Mouse (Mus musculus) midbrain, embryonic 10.5 days (tissue): ENCODE measurements around the gene Bcl9l. TPM values are rescaled to one million over a fixed set of nuclear protein-coding genes. Genes with fewer than 3 reads are reported as not detected.

Source experiments
- DNase-seq: peaks from one replicate; pipeline ENCODE4 v3.0.0-alpha.2; 2017; ENCODE audit warnings: low spot score
- H3K27ac ChIP-seq: fragments of 300-500 bp; sonication (generic); replicated peaks from 2 replicates; pipeline ENCODE4 v1.5.1; 2016; ENCODE audit warnings: mild to moderate bottlenecking
- H3K27me3 ChIP-seq: fragments of 300-500 bp; sonication (generic); 2 replicates; pipeline ENCODE4 v1.6.1; 2016; ENCODE audit warnings: low read depth, mild to moderate bottlenecking; ENCODE audit not compliant: poor library complexity, severe bottlenecking
- H3K36me3 ChIP-seq: fragments of 300-500 bp; sonication (generic); 2 replicates; pipeline ENCODE4 v1.6.1; 2016; ENCODE audit warnings: mild to moderate bottlenecking, moderate library complexity
- H3K4me1 ChIP-seq: fragments of 300-500 bp; sonication (generic); 2 replicates; pipeline ENCODE4 v1.6.1; 2016
- H3K4me3 ChIP-seq: fragments of 300-500 bp; sonication (generic); 2 replicates; pipeline ENCODE4 v1.5.1; 2016; ENCODE audit warnings: mild to moderate bottlenecking, moderate library complexity
- H3K9me3 ChIP-seq: fragments of 300-500 bp; sonication (generic); replicated peaks from 2 replicates; pipeline ENCODE4 v1.6.1; 2016; ENCODE audit warnings: mild to moderate bottlenecking
- WGBS: fragments of 180-500 bp; shearing (Covaris S2); methylation state at CpG from one replicate; pipeline ENCODE4 v1.1.7; 2016; 5-methylcytosine and 5-hydroxymethylcytosine counted together
- polyA plus RNA-seq: library from polyadenylated mRNA; unstranded; fragments of >200 nt; fragmentation: Nextera tagmentation; extraction: Ambion mirVana; gene quantifications from 2 replicates; pipeline ENCODE4 v1.2.1, GENCODE M21; 2016

Gene Bcl9l
- polyA plus RNA-seq, 1 experiment from 2014 or later = 3.9 TPM

GRCm38 (mm10) chr9:44512717-44513003 lies 30.0 kb downstream of the Bcl9l start:
- Histone ChIP-seq H3K4me1 (peaks cover 23% of the 10 kb centered on the region), H3K4me3 (no peak overlapping the region), H3K27me3 (peaks cover 19% of the 10 kb centered on the region), H3K9me3 (no peaks in the 10 kb centered on the region), H3K36me3 (peaks cover 18% of the 10 kb centered on the region), H3K27ac (no peak overlapping the region)
- WGBS = 96% methylated on average over 3 of the region's 3 CpGs
- DNase-seq = no peak

- Histone ChIP-seq H3K27me3 (peaks cover 19% of the 10 kb centered on the region), H3K36me3 (peaks cover 14% of the 10 kb centered on the region), H3K9me3 (no peaks in the 10 kb centered on the region), H3K27ac (no peak overlapping the region), H3K4me3 (no peak overlapping the region), H3K4me1 (peaks cover 23% of the 10 kb centered on the region)
- no peak for DNase-seq
- 90% methylated on average over 11 of the region's 11 CpGs for WGBS
These were observed 30.5 kb downstream of the Bcl9l start for GRCm38 (mm10) chr9:44513121-44513520.

GRCm38 (mm10) chr9:44513610-44514009 lies 31.0 kb downstream of the Bcl9l start:
- Histone ChIP-seq H3K9me3 (no peaks in the 10 kb centered on the region), H3K36me3 (peaks cover 9% of the 10 kb centered on the region), H3K4me1 (peaks cover 23% of the 10 kb centered on the region), H3K27me3 (peaks cover 17% of the 10 kb centered on the region), H3K4me3 (no peak overlapping the region), H3K27ac (no peak overlapping the region)
- DNase-seq = no peak
- WGBS = 79% methylated on average over 20 of the region's 20 CpGs

- Histone ChIP-seq H3K4me1 (peaks cover 18% of the 10 kb centered on the region), H3K27me3 (peaks cover 12% of the 10 kb centered on the region), H3K9me3 (no peaks in the 10 kb centered on the region), H3K4me3 (no peak overlapping the region), H3K27ac (no peak overlapping the region), H3K36me3 (peaks cover 3% of the 10 kb centered on the region)
- WGBS = 90% methylated on average over 5 of the region's 5 CpGs
- DNase-seq = no peak
These were observed 31.5 kb downstream of the Bcl9l start for GRCm38 (mm10) chr9:44514147-44514546.

- 74% methylated on average over 12 of the region's 12 CpGs for WGBS
- Histone ChIP-seq H3K9me3 (no peaks in the 10 kb centered on the region), H3K27me3 (peaks cover 6% of the 10 kb centered on the region; the same call in 1 of the 2 replicates), H3K4me1 (peaks cover 7% of the 10 kb centered on the region), H3K4me3 (no peak overlapping the region), H3K36me3 (no peaks in the 10 kb centered on the region), H3K27ac (no peak overlapping the region)
- DNase-seq = no peak
These were observed 32.6 kb downstream of the Bcl9l start for GRCm38 (mm10) chr9:44515131-44515751.

- Histone ChIP-seq H3K4me3 (no peak overlapping the region), H3K9me3 (no peaks in the 10 kb centered on the region), H3K4me1 (peaks cover under 1% of the 10 kb centered on the region), H3K27ac (no peak overlapping the region), H3K27me3 (peaks cover under 1% of the 10 kb centered on the region; the same call in 1 of the 2 replicates), H3K36me3 (no peaks in the 10 kb centered on the region)
- no peak for DNase-seq
- WGBS = 89% methylated on average over 5 of the region's 5 CpGs
These were observed 33.3 kb downstream of the Bcl9l start for GRCm38 (mm10) chr9:44515891-44516290.

GRCm38 (mm10) chr9:44517368-44517767 lies 34.7 kb downstream of the Bcl9l start:
- WGBS = 74% methylated on average over 4 of the region's 4 CpGs
- no peaks in the 10 kb centered on the region for H3K36me3 ChIP-seq
- no peaks in the 10 kb centered on the region for H3K4me1 ChIP-seq
- no peak overlapping the region for H3K4me3 ChIP-seq
- no peak for DNase-seq
- no peaks in the 10 kb centered on the region for H3K9me3 ChIP-seq
- no peak overlapping the region for H3K27ac ChIP-seq
- H3K27me3 ChIP-seq = no peaks in the 10 kb centered on the region

- no peak overlapping the region for H3K27ac ChIP-seq
- DNase-seq = no peak
- H3K9me3 ChIP-seq = no peaks in the 10 kb centered on the region
- no peaks in the 10 kb centered on the region for H3K36me3 ChIP-seq
- H3K4me1 ChIP-seq = no peaks in the 10 kb centered on the region
- WGBS = 89% methylated on average over 7 of the region's 7 CpGs
- no peaks in the 10 kb centered on the region for H3K27me3 ChIP-seq
- no peak overlapping the region for H3K4me3 ChIP-seq
These were observed 35.4 kb downstream of the Bcl9l start for GRCm38 (mm10) chr9:44518068-44518467.

GRCm38 (mm10) chr9:44521927-44522326 lies 39.3 kb downstream of the Bcl9l start:
- no peaks in the 10 kb centered on the region for H3K27me3 ChIP-seq
- H3K4me3 ChIP-seq = no peak overlapping the region
- no peak overlapping the region for H3K27ac ChIP-seq
- H3K4me1 ChIP-seq = no peaks in the 10 kb centered on the region
- no peaks in the 10 kb centered on the region for H3K9me3 ChIP-seq
- H3K36me3 ChIP-seq = no peaks in the 10 kb centered on the region
- WGBS = 80% methylated on average over 10 of the region's 10 CpGs
- no peak for DNase-seq

GRCm38 (mm10) chr9:44523686-44524085 lies 41.1 kb downstream of the Bcl9l start:
- H3K27ac ChIP-seq = no peak overlapping the region
- no peaks in the 10 kb centered on the region for H3K4me1 ChIP-seq
- no peak for DNase-seq
- H3K36me3 ChIP-seq = no peaks in the 10 kb centered on the region
- WGBS = 84% methylated on average over 5 of the region's 5 CpGs
- no peak overlapping the region for H3K4me3 ChIP-seq
- H3K9me3 ChIP-seq = no peaks in the 10 kb centered on the region
- no peaks in the 10 kb centered on the region for H3K27me3 ChIP-seq

GRCm38 (mm10) chr9:44524235-44524826 lies 41.7 kb downstream of the Bcl9l start:
- H3K9me3 ChIP-seq = no peaks in the 10 kb centered on the region
- H3K4me1 ChIP-seq = no peaks in the 10 kb centered on the region
- no peaks in the 10 kb centered on the region for H3K27me3 ChIP-seq
- no peak overlapping the region for H3K27ac ChIP-seq
- no peaks in the 10 kb centered on the region for H3K36me3 ChIP-seq
- WGBS = 77% methylated on average over 5 of the region's 5 CpGs
- no peak overlapping the region for H3K4me3 ChIP-seq
- no peak for DNase-seq

GRCm38 (mm10) chr9:44525001-44525400 lies 42.4 kb downstream of the Bcl9l start:
- H3K36me3 ChIP-seq = no peaks in the 10 kb centered on the region
- no peaks in the 10 kb centered on the region for H3K4me1 ChIP-seq
- H3K27ac ChIP-seq = no peak overlapping the region
- H3K9me3 ChIP-seq = no peaks in the 10 kb centered on the region
- H3K27me3 ChIP-seq = no peaks in the 10 kb centered on the region
- no peak overlapping the region for H3K4me3 ChIP-seq
- WGBS = 82% methylated on average over 3 of the region's 3 CpGs
- no peak for DNase-seq

- Histone ChIP-seq H3K36me3 (no peaks in the 10 kb centered on the region), H3K9me3 (no peaks in the 10 kb centered on the region), H3K27ac (no peak overlapping the region), H3K27me3 (no peaks in the 10 kb centered on the region), H3K4me3 (no peak overlapping the region), H3K4me1 (no peaks in the 10 kb centered on the region)
- no peak for DNase-seq
- WGBS = 94% methylated on average over 8 of the region's 8 CpGs
These were observed 43.0 kb downstream of the Bcl9l start for GRCm38 (mm10) chr9:44525589-44525988.
